Mouse (Mus musculus) erythroblast, embryonic 14.5 days (primary cell): ENCODE data around the gene Folr2.

ENCODE experiments used
- GATA1 ChIP-seq: IDR thresholded peaks from 2 replicates; pipeline ENCODE4 v1.6.1; 2012; ENCODE audit warnings: low read length, inconsistent platforms, mixed read lengths
- TAL1 ChIP-seq: IDR thresholded peaks from 3 replicates; pipeline ENCODE4 v1.6.1; 2012; ENCODE audit warnings: low read length, inconsistent platforms, mixed read lengths

DNA sequence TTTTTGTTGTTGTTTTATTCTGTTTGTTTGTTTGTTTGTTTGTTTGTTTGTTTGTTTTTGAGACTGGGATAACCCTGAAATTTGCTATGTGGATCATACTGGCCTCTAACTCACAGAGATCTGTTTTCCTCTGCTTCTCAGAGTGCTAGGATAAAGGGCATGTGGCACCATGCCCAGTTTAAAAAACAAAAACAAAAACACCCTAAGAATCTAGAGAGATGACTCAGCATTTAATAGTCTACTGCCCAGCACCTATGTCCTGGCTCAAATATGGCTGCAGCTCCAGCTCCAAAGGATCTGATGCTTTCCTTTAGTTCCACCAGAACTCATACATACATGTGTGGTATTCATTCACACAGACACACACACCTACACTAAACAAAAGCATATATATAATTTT, 4.0 kb upstream of the Folr2 start:
- no peak for TF ChIP-seq GATA1
- no peak for TF ChIP-seq TAL1
